Mouse (Mus musculus) right cerebral cortex, postnatal 4 days (tissue): Measurements from ENCODE around the gene Irx4.

Source experiments
- DNase-seq: peaks from one replicate; pipeline ENCODE4 v3.0.0-alpha.2; 2022

The Irx4 gene

GRCm38 (mm10) chr13:73270451-73271081 lies 10.3 kb downstream of the Irx4 start:
- DNase-seq: no peak

GRCm38 (mm10) chr13:73271336-73272242 lies 11.3 kb downstream of the Irx4 start:
- DNase-seq: no peak

GRCm38 (mm10) chr13:73272794-73273282 lies 12.6 kb downstream of the Irx4 start:
- DNase-seq: no peak

- no peak for DNase-seq
These were observed 13.3 kb downstream of the Irx4 start for GRCm38 (mm10) chr13:73273536-73273935.

GRCm38 (mm10) chr13:73277361-73277760 lies 17.1 kb downstream of the Irx4 start:
- DNase-seq: no peak

GRCm38 (mm10) chr13:73277797-73278196 lies 17.5 kb downstream of the Irx4 start:
- no peak for DNase-seq

GRCm38 (mm10) chr13:73279196-73279595 lies 18.9 kb downstream of the Irx4 start:
- DNase-seq: no peak

- DNase-seq: no peak
These were observed 22.1 kb downstream of the Irx4 start for GRCm38 (mm10) chr13:73282407-73282806.

- DNase-seq: no peak
These were observed 23.3 kb downstream of the Irx4 start for GRCm38 (mm10) chr13:73283534-73283933.

GRCm38 (mm10) chr13:73290206-73290605 lies 29.9 kb downstream of the Irx4 start:
- no peak for DNase-seq

GRCm38 (mm10) chr13:73291102-73291501 lies 30.8 kb downstream of the Irx4 start:
- DNase-seq: no peak

GRCm38 (mm10) chr13:73298717-73299116 lies 38.4 kb downstream of the Irx4 start:
- no peak for DNase-seq

- no peak for DNase-seq
These were observed 39.0 kb downstream of the Irx4 start for GRCm38 (mm10) chr13:73299322-73299721.

GRCm38 (mm10) chr13:73304729-73305128 lies 44.5 kb downstream of the Irx4 start:
- DNase-seq: no peak

GRCm38 (mm10) chr13:73305398-73306084 lies 45.3 kb downstream of the Irx4 start:
- DNase-seq: no peak

- no peak for DNase-seq
These were observed 45.8 kb downstream of the Irx4 start for GRCm38 (mm10) chr13:73306085-73306410.

- no peak for DNase-seq
These were observed 46.2 kb downstream of the Irx4 start for GRCm38 (mm10) chr13:73306430-73306829.

- DNase-seq: peak; percentile 45
These were observed 50.1 kb downstream of the Irx4 start for GRCm38 (mm10) chr13:73310183-73310929.
